Mouse (Mus musculus) gastrocnemius, adult 18-20 months (tissue): ENCODE data around the gene Phf19. TPM values are rescaled to one million over a fixed set of nuclear protein-coding genes. Genes with fewer than 3 reads are reported as not detected.

Experiments
- DNase-seq: peaks from one replicate; pipeline ENCODE4 v3.0.0; 2021; ENCODE audit warnings: low spot score
- long read RNA-seq, 2 experiments: library from polyadenylated mRNA; stranded (forward); transcript quantifications; one replicate each; pipeline ENCODE4 v2.0.0; 2021
- total RNA-seq, 2 experiments: library from RNA; stranded (reverse); gene quantifications; 2 replicates each; pipeline ENCODE4 v1.2.3; 2021

The Phf19 gene
- under 1 TPM; 0.59 to 0.71 TPM for total RNA-seq
- long read RNA-seq, experiment 1, partial matches to known transcripts: 1 of 2 reads
- long read RNA-seq, experiment 1, other reads (novel, unspliced or antisense): 1 of 2 reads
- long read RNA-seq, experiment 2: 0 reads

GRCm38 (mm10) chr2:34913218-34914068 is at the start of gene Phf19:
Gene Phf19, minus strand, starts transcription at chr2:34914026.
- no peak for DNase-seq

GRCm38 (mm10) chr2:34963371-34963956 is 49.6 kb upstream of the Phf19 start:
- no peak for DNase-seq

- DNase-seq: no peak
Measured at GRCm38 (mm10) chr2:34962893-34963292, 49.1 kb upstream of the Phf19 start.

GRCm38 (mm10) chr2:34962211-34962610 is 48.4 kb upstream of the Phf19 start:
- DNase-seq: no peak

GRCm38 (mm10) chr2:34961481-34962036 is 47.7 kb upstream of the Phf19 start, which contains the start of gene Traf1:
Gene Traf1, minus strand, starts transcription at chr2:34961772.
- DNase-seq: no peak

- DNase-seq: no peak
Measured at GRCm38 (mm10) chr2:34960966-34961365, 47.1 kb upstream of the Phf19 start.

GRCm38 (mm10) chr2:34960466-34960865 is 46.6 kb upstream of the Phf19 start:
- no peak for DNase-seq

- DNase-seq: no peak
Measured at GRCm38 (mm10) chr2:34958582-34958981, 44.8 kb upstream of the Phf19 start.

- no peak for DNase-seq
Measured at GRCm38 (mm10) chr2:34958036-34958435, 44.2 kb upstream of the Phf19 start.

GRCm38 (mm10) chr2:34957405-34957804 is 43.6 kb upstream of the Phf19 start:
- DNase-seq: no peak

GRCm38 (mm10) chr2:34956941-34957340 is 43.1 kb upstream of the Phf19 start:
- DNase-seq: no peak

GRCm38 (mm10) chr2:34954344-34954743 is 40.5 kb upstream of the Phf19 start:
- DNase-seq: no peak

GRCm38 (mm10) chr2:34953547-34954116 is 39.8 kb upstream of the Phf19 start:
- no peak for DNase-seq

GRCm38 (mm10) chr2:34953018-34953417 is 39.2 kb upstream of the Phf19 start:
- DNase-seq: no peak

GRCm38 (mm10) chr2:34951469-34951868 is 37.6 kb upstream of the Phf19 start:
- no peak for DNase-seq

GRCm38 (mm10) chr2:34948622-34949021 is 34.8 kb upstream of the Phf19 start:
- no peak for DNase-seq

- DNase-seq: no peak
Measured at GRCm38 (mm10) chr2:34946046-34946445, 32.2 kb upstream of the Phf19 start.

GRCm38 (mm10) chr2:34945580-34945979 is 31.8 kb upstream of the Phf19 start:
- DNase-seq: no peak

- peak; percentile 38 for DNase-seq
Measured at GRCm38 (mm10) chr2:34944761-34945160, 30.9 kb upstream of the Phf19 start.

GRCm38 (mm10) chr2:34943556-34944120 is 29.8 kb upstream of the Phf19 start:
- no peak for DNase-seq

GRCm38 (mm10) chr2:34941061-34941675 is 27.3 kb upstream of the Phf19 start:
- DNase-seq: no peak
